Mouse (Mus musculus): ENCODE results near the gene Kpna6.

Gene Kpna6

DNA sequence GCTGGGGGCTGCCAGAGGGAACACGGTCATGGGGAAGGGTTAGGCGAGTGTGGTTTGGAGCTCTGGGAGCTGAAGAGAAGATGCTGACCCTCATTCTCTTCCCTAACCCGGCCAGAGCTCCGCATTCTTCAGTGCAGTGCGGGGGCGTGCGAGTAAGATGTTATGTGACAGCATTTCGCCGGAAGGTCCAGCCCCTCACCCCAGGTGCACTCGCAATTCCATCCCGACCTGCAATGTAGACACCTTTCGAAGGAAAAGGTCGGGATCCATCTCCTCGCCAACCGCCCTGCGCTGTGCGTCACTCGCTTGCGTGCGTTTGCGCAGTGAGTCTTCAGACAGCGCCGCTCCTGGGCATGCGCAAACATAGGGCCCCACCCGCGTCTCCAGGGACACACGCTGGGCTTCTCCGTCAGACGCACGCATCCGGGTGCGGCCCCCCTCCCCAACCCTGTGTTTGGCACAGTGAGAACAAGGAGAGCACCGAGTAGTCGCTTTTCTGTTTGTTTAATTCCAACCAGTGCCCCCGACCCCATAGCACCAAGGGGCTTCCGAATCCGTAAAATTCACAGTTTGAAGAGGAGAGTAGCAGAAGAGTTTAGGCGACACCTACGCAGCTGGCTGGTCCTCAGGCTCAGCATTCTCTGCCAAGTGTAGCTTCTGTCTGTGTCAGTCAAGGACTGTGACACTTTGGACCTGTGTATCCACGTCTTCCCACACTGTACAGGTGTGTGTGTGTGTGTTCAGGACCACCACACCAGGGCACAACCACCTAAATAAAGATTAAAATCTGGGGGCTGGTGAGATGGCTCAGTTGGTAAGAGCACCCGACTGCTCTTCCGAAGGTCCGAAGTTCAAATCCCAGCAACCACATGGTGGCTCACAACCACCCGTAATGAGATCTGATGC lies 53.5 kb downstream of the Kpna6 start, which contains the start of gene Iqcc:
TSS of gene Iqcc (minus strand) at position 314 of the 906 bp plus-strand sequence.
- no peak for DNase-seq (ENCODE audit: extremely low read depth, low read depth, low spot score)

DNA sequence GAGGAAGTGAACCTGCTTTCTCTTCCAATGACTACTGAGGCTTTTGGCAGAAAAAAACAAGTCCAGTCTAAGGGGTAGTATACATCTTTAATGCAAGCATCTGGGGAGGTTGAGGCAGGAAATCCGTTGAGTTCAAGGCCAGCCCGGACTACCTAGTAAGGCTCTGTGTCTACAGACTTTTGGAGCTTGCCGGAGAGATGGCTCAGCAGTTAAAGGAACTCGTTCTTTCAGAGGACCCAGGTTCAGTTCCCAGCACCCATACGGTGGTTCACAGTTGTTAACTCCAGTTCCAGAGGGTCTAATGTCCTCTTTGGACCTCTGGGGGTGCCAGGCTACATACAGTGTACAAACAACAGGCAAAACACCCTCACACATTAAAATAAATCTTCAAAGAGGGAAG lies 54.5 kb downstream of the Kpna6 start:
- no peak for DNase-seq (ENCODE audit: extremely low read depth, low read depth, low spot score)

DNA sequence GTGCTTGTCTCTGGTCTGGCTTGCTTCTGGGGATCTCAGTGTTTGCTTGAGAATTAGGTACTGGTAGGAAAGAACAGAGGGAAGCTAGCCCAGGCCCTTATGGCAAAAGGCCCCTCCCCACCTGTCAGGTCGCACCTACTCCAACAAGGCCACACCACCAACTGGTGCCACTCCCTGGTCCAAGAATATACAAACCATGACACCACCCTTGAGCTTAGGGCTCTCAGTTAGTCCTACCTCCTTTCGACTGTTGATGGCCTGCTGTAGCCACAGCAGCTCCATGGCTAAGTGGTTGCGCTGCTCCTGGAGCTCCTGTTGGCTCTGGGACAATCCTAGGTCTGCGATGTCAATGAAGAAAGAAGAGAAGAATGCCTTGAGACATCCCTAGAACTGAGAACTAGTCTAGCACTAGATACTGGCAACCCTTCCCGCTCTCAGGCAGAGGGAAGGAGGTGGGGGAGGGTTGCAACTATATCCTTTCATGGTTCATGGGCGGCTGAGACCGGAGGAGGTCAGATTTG lies 55.4 kb downstream of the Kpna6 start:
- no peak for DNase-seq (ENCODE audit: extremely low read depth, low read depth, low spot score)

DNA sequence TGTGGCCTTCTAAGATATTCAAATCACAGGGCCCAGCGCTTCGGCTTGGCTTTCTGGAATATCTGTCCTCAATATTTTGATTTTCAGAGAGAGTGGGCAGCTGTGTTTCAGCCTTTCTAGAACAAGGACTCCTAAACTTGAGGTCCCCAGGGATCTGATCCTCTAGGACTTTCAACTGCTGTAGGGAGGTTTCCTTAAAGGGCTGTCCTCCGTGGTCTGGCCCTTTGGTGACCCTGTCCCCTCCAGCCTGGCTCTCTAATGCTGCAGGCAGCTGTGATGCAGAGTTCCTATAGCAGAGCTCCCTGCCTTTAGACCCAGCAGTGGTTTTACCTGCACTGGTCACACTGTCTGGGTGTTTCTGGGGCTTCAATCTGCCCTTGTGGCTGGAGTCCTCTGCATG lies 55.9 kb downstream of the Kpna6 start:
- DNase-seq (ENCODE audit: extremely low read depth, low read depth, low spot score) = no peak

GRCm38 (mm10) chr4:129615801-129616290 lies 56.7 kb downstream of the Kpna6 start:
- DNase-seq (ENCODE audit: extremely low read depth, low read depth, low spot score) = no peak

DNA sequence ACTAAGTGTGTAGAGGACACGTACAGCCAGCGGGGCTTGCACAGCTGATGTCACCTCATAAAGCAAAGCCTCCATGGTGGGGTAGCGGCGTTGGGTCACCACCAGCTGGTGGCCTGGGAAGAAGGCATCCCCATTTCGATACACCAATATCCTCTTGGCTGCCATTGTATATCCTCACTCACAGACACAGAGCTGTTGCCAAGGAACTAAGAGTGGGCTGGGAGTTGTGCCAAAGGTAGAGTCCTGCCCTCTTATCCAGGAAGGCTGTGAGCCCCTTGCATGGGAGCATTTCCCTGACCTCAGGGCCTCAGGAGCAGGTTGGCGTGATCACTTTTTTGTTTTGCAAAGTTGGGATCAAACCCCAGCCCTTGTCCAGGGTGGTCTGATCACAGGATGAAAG lies 58.5 kb downstream of the Kpna6 start, which contains the start of gene Dcdc2b:
TSS of gene Dcdc2b (minus strand) at position 165 of the 400 bp plus-strand sequence.
- no peak for DNase-seq (ENCODE audit: extremely low read depth, low read depth, low spot score)

DNA sequence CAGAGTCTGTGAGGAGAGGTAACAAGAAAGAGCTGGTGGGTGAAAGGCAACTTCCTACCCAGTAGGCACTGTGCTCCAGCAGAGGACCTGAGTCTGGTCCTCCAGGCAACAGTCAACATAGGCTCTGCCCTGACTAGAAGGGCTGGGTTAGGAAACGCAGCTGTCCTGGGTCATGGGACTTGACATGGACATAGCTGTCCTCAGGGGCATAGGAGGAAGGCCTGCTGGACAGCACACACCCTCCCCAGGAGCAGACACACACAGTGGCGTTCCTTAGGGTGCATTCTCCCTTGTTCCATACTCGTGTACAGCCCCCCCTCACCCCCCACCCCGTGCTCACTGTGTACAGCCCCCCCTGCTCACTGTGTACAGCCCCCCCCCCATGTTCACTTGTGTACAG lies 62.1 kb downstream of the Kpna6 start:
- no peak for DNase-seq (ENCODE audit: extremely low read depth, low read depth, low spot score)

GRCm38 (mm10) chr4:129610026-129610425 lies 62.5 kb downstream of the Kpna6 start:
- no peak for DNase-seq (ENCODE audit: extremely low read depth, low read depth, low spot score)

GRCm38 (mm10) chr4:129609139-129609631 lies 63.4 kb downstream of the Kpna6 start:
- no peak for DNase-seq (ENCODE audit: extremely low read depth, low read depth, low spot score)

GRCm38 (mm10) chr4:129608426-129609025 lies 64.0 kb downstream of the Kpna6 start:
- DNase-seq (ENCODE audit: extremely low read depth, low read depth, low spot score) = no peak

DNA sequence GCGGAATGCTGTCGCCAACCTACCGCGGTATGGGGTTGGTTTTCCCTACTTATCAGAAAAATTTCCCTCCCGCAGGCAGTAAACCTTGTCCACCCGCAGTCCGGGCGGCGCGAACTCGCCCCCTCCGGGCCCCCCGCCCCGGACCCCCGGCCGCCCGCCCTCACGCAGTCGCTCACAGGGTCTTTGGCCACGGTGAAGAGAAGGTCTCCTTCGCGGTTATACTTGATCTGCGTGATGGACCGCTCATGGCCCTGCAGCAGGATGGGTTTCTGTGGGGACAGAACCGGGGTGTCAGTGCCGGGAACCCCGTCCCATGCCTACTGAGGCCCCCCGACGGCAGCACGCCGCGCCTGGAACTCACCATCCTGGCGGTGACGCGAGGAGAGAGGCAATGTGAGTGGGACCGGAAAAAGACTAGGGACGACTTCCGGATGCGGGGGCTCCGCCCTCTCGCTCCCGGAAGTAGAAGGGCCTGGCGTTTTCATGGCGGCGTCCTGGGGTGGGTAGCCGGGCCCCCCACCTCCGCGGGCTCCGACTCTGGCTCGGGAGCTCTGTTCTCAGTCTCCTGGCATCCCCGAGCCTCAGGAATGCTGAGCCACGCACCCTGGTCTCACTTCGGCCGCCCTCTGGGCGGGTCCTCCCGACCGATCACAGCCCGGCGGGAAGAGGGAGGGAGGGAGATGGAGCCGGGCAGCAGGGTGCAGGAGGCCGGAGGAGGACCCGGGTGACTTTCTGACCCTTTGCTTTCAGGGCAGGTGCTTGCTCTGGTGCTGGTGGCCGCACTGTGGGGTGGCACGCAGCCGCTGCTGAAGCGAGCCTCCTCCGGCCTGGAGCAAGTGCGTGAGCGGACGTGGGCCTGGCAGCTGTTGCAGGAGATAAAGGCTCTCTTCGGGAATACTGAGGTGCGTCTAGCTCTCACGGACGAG lies 72.1 kb downstream of the Kpna6 start, which contains the start of the genes Eif3i and Tmem234:
TSS of gene Eif3i (minus strand) at position 416 of the 926 bp plus-strand sequence.
TSS of gene Tmem234 (plus strand) at position 436 of the 926 bp plus-strand sequence.
- DNase-seq (ENCODE audit: extremely low read depth, low read depth, low spot score) = no peak

Data from fat pad, adult 2 months (tissue).